Mouse (Mus musculus) myocyte (in vitro differentiated cells): ENCODE measurements around the gene Orc5. TPM values are rescaled to one million over a fixed set of nuclear protein-coding genes. Genes with fewer than 3 reads are reported as not detected.

Experiments
- H3K27me3 ChIP-seq: one replicate; pipeline ENCODE4 v1.6.1; 2011; ENCODE audit not compliant: control insufficient read depth, insufficient read depth, insufficient read length
- H3K36me3 ChIP-seq: one replicate; pipeline ENCODE4 v1.6.1; 2011; ENCODE audit not compliant: control insufficient read depth, insufficient read depth
- H3K4me2 ChIP-seq: one replicate; pipeline ENCODE4 v1.6.1; 2011; ENCODE audit warnings: low read depth, control low read depth
- H3K4me3 ChIP-seq: one replicate; pipeline ENCODE4 v1.5.1; 2011; ENCODE audit warnings: mild to moderate bottlenecking, control low read depth, moderate library complexity
- H3K79me2 ChIP-seq: one replicate; pipeline ENCODE4 v1.6.1; 2011; ENCODE audit not compliant: control insufficient read depth, insufficient read depth
- H3ac ChIP-seq: one replicate; pipeline ENCODE4 v1.6.1; 2011; ENCODE audit not compliant: control insufficient read depth, insufficient read length
- CEBPB ChIP-seq: IDR thresholded peaks from 2 replicates; pipeline ENCODE4 v1.6.1; 2011; ENCODE audit warnings: mild to moderate bottlenecking, moderate library complexity; ENCODE audit not compliant: poor library complexity, insufficient read depth, severe bottlenecking
- E2F4 ChIP-seq: IDR thresholded peaks from one replicate; pipeline ENCODE4 v1.6.1; 2011; ENCODE audit warnings: mild to moderate bottlenecking, control low read depth, moderate library complexity; ENCODE audit not compliant: insufficient read depth
- MAX ChIP-seq: IDR thresholded peaks from one replicate; pipeline ENCODE4 v1.6.1; 2011; ENCODE audit warnings: low read depth, mild to moderate bottlenecking, control low read depth
- MYOD1 ChIP-seq, 3 experiments: IDR thresholded peaks; one replicate each; pipeline ENCODE4 v1.6.1; 2011; ENCODE audit warnings: control low read depth in 2 of 3, low read depth in 2 of 3, mild to moderate bottlenecking in 2 of 3, moderate library complexity in 1 of 3; ENCODE audit not compliant: insufficient read length in 2 of 3, control insufficient read depth in 1 of 3
- MYOG ChIP-seq, 3 experiments: IDR thresholded peaks; one replicate each; pipeline ENCODE4 v1.6.1; 2011; ENCODE audit warnings: control low read depth in 2 of 3, low read depth in 2 of 3, mild to moderate bottlenecking in 2 of 3; ENCODE audit not compliant: insufficient read length in 2 of 3, control insufficient read depth in 1 of 3, insufficient read depth in 1 of 3
- POLR2A ChIP-seq: IDR thresholded peaks from one replicate; pipeline ENCODE4 v1.6.1; 2011; ENCODE audit warnings: low read depth, mild to moderate bottlenecking, control low read depth, moderate library complexity; ENCODE audit not compliant: insufficient read length
- POLR2AphosphoS2 ChIP-seq: IDR thresholded peaks from one replicate; pipeline ENCODE4 v1.6.1; 2011; ENCODE audit warnings: low read depth, control low read depth; ENCODE audit not compliant: insufficient read length
- REST ChIP-seq: IDR thresholded peaks from one replicate; pipeline ENCODE4 v1.6.1; 2011; ENCODE audit warnings: mild to moderate bottlenecking, control low read depth, moderate library complexity; ENCODE audit not compliant: insufficient read depth, insufficient read length
- SRF ChIP-seq: IDR thresholded peaks from one replicate; pipeline ENCODE4 v1.6.1; 2011; ENCODE audit warnings: low read depth; ENCODE audit not compliant: control insufficient read depth, insufficient read length
- TCF12 ChIP-seq: IDR thresholded peaks from one replicate; pipeline ENCODE4 v1.6.1; 2011; ENCODE audit warnings: mild to moderate bottlenecking, control low read depth; ENCODE audit not compliant: poor library complexity, insufficient read depth, severe bottlenecking
- TCF3 ChIP-seq: IDR thresholded peaks from one replicate; pipeline ENCODE4 v1.6.1; 2011; ENCODE audit warnings: low read depth, control low read depth; ENCODE audit not compliant: insufficient read length
- USF1 ChIP-seq: IDR thresholded peaks from one replicate; pipeline ENCODE4 v1.6.1; 2011; ENCODE audit warnings: low read depth, mild to moderate bottlenecking, control low read depth, moderate library complexity
- polyA plus RNA-seq: library from polyadenylated mRNA; unstranded; fragments of >200 nt; fragmentation: generic; extraction: Trizol; gene quantifications from one replicate; pipeline ENCODE4 v1.2.1, GENCODE M21; 2012; ENCODE audit warnings: missing spikeins

Gene Orc5
- polyA plus RNA-seq, 1 experiment: 9.5 TPM

DNA sequence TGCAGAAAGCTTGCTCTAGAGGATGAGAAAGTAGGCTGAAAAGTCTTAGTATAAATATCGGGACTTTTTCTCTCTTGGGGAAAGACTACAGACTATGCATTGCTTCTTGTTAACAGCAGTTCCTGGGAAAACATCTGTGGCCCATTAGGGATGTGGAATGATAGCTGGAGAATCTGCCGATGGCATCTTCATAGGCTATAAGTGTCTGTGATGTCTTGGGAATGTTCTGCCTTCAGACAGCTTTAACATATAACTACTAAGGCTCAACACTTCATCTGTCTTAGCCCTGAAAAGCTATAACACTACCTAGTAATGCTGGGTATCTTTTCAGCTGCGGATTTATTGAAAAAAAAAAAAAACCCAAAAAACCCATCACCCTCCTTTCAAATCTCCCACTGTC, 27.8 kb upstream of the Orc5 start:
- no peak overlapping the region for H3K4me2 ChIP-seq

DNA sequence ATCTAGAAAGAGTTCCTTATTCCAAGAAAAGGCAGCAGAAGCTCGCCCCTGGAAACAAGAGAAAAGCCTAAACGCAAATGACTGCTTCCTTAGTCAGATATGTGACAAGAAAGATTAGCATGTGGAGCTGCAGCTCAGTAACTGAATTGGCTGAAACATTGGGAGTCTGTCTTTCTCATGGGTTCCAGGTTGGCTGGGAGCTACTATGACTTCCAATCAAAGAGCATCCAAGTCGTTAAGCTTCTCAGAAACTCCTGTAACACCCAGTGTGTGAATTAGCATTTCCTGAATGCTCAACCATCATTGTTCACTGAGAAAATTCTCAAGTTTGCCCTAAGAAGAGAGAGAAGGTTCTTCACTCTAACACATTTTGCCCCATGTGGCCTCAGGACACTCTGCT, 24.5 kb upstream of the Orc5 start:
- H3K79me2 ChIP-seq: no peaks in the 10 kb centered on the region
- no peak overlapping the region for H3K4me3 ChIP-seq
- no peak overlapping the region for H3ac ChIP-seq
- no peak overlapping the region for H3K4me2 ChIP-seq
- H3K27me3 ChIP-seq: no peaks in the 10 kb centered on the region
- no peaks in the 10 kb centered on the region for H3K36me3 ChIP-seq
- TF ChIP-seq REST: no peak
- TF ChIP-seq MYOG (IDR thresholded peaks at IDR 0.05; ENCODE audit: control insufficient read depth in 1 of 3, insufficient read depth in 1 of 3, insufficient read length in 2 of 3, low read depth in 2 of 3): no peak
- no peak for TF ChIP-seq POLR2AphosphoS2
- TF ChIP-seq SRF: no peak
- TF ChIP-seq TCF12: no peak

More for the DNA sequence above, 27.8 kb upstream of the Orc5 start:
- no peaks in the 10 kb centered on the region for H3K79me2 ChIP-seq
- no peak for TF ChIP-seq MYOD1 (IDR thresholded peaks at IDR 0.05; ENCODE audit: control insufficient read depth in 1 of 3, insufficient read length in 2 of 3, low read depth in 2 of 3)
- TF ChIP-seq MAX: no peak
- TF ChIP-seq MYOG (IDR thresholded peaks at IDR 0.05; ENCODE audit: control insufficient read depth in 1 of 3, insufficient read depth in 1 of 3, insufficient read length in 2 of 3, low read depth in 2 of 3): no peak
- no peak for TF ChIP-seq TCF3
- no peak for TF ChIP-seq E2F4
- H3ac ChIP-seq: no peak overlapping the region
- no peaks in the 10 kb centered on the region for H3K27me3 ChIP-seq
- no peaks in the 10 kb centered on the region for H3K36me3 ChIP-seq
- H3K4me3 ChIP-seq: no peak overlapping the region

DNA sequence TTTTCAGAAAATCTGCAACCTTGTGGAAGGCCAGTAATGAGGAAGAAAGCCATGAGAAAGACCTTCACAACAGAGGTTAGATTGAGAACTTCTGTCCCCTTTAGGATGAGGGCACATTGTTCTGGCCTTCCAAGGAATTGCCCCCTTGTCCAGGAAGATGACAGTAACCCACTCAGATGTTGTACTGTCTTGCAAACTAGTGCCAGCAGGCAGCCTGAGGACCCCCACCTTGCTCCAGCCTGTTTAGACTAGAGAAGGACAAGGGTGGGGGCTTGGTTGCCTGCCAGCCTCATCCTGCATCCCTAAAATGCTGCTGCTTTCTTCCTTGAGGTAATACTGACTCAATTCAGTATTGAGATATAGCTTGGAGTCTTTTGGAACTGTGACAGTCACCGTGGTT, 23.9 kb upstream of the Orc5 start:
- Histone ChIP-seq H3K36me3 (no peaks in the 10 kb centered on the region), H3ac (no peak overlapping the region), H3K4me3 (no peak overlapping the region), H3K79me2 (no peaks in the 10 kb centered on the region), H3K27me3 (no peaks in the 10 kb centered on the region), H3K4me2 (no peak overlapping the region)
- TF ChIP-seq MYOD1 (IDR thresholded peaks at IDR 0.05; ENCODE audit: control insufficient read depth in 1 of 3, insufficient read length in 2 of 3, low read depth in 2 of 3) (no peak), REST (no peak), MYOG (IDR thresholded peaks at IDR 0.05; ENCODE audit: control insufficient read depth in 1 of 3, insufficient read depth in 1 of 3, insufficient read length in 2 of 3, low read depth in 2 of 3) (no peak), POLR2A (no peak), E2F4 (no peak), CEBPB (no peak), USF1 (no peak), MAX (no peak)

DNA sequence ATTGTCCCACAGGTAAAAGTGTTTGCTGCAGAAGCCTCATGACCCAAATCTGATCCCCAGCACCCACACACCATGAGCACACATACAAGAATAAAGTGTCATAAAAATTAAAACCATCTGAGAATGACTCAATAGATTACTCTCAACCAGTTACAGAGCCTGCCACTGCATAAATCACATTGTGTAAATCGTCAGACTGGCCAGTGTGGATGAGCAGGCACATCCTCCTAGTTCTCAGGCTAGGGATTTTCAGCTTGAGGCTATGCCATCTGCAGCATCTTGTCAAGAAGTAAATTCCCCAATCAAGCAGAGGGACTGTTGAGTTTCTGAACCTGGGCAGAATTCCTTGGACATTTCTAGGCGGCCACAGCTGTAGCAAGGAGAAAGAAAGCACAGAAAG, 23.5 kb upstream of the Orc5 start:
- TF ChIP-seq MAX (no peak), USF1 (no peak), E2F4 (no peak)
- no peaks in the 10 kb centered on the region for H3K36me3 ChIP-seq
- no peak overlapping the region for H3K4me3 ChIP-seq
- H3K79me2 ChIP-seq: no peaks in the 10 kb centered on the region
- H3K4me2 ChIP-seq: no peak overlapping the region
- no peak overlapping the region for H3ac ChIP-seq
- H3K27me3 ChIP-seq: no peaks in the 10 kb centered on the region

DNA sequence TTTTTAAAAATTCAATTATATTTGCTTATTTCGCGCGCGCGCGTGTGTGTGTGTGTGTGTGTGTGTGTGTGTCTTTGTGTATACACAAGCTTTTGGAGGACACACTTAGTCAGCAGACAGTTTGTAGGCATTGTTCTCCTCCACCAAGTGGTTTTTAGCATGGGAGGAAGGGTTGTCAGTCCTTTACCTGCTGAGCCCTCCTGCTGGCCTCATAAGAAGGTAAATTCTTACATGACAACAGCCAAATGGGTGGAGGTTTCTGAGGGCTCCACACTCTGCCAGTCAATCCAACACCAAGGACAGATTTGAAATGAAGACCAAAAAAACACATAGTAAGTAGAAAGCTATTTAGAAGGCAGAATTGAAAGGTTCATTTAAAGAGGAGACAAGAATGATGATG, 22.7 kb upstream of the Orc5 start:
- H3K36me3 ChIP-seq: no peaks in the 10 kb centered on the region
- TF ChIP-seq REST (no peak), POLR2AphosphoS2 (no peak), TCF12 (no peak), MYOD1 (IDR thresholded peaks at IDR 0.05; ENCODE audit: control insufficient read depth in 1 of 3, insufficient read length in 2 of 3, low read depth in 2 of 3) (no peak), USF1 (no peak), E2F4 (no peak), MAX (no peak), TCF3 (no peak), SRF (no peak), CEBPB (no peak), MYOG (IDR thresholded peaks at IDR 0.05; ENCODE audit: control insufficient read depth in 1 of 3, insufficient read depth in 1 of 3, insufficient read length in 2 of 3, low read depth in 2 of 3) (no peak), POLR2A (no peak)
- H3K27me3 ChIP-seq: no peaks in the 10 kb centered on the region
- no peak overlapping the region for H3K4me3 ChIP-seq
- H3ac ChIP-seq: no peak overlapping the region
- no peak overlapping the region for H3K4me2 ChIP-seq
- no peaks in the 10 kb centered on the region for H3K79me2 ChIP-seq

DNA sequence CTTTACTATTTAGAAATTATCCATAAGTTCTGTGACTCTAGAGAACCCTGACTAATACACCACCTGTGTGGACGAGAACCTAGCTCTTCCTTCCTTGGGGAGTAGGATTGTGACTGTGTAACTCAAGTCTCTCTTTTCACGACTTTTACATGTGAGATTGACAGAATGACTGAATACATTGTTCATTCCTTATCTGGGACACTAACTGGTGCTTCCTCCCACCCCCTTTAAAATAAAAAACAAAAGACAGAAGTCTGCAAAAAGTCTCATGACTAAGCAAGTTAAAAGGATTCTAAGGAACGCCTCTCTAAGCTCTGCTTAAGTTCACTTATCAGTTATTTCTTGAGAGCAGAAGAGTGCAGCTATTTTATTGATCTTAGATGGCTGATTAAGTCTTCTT, 22.2 kb upstream of the Orc5 start:
- Histone ChIP-seq H3K4me3 (no peak overlapping the region), H3K4me2 (no peak overlapping the region), H3ac (no peak overlapping the region), H3K79me2 (no peaks in the 10 kb centered on the region), H3K36me3 (no peaks in the 10 kb centered on the region), H3K27me3 (no peaks in the 10 kb centered on the region)
- TF ChIP-seq TCF12 (no peak), POLR2A (no peak), E2F4 (no peak)
